Mouse (Mus musculus): ENCODE measurements around the gene Grhl1. TPM values are rescaled to one million over a fixed set of nuclear protein-coding genes. Genes with fewer than 3 reads are reported as not detected.

Grhl1 gene
- polyA plus RNA-seq, 1 experiment from 2014 or later = 0.42 TPM

DNA sequence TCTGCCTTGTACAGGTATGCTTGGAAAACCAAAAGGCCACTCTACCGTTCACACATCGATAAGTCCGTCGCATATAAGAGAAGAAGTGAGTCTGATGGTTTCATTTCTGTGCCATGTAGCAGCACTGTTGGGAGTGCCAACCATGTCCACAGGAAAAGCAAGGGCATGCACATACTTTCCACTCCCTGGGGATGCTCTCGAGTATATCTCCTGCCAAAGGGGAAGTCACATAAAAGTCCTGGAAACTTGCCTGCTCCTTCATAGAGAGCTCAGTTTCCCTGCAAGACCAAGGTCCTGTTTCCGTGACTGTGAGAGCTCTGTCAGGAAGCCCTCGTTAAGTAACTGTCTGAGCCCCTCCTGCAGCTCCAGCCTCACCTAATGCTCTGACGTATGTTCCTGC is 16.1 kb upstream of the Grhl1 start:
- H3K27ac ChIP-seq (ENCODE audit: low read length) = no peak overlapping the region
- no peaks in the 10 kb centered on the region for H3K4me1 ChIP-seq (ENCODE audit: control insufficient read depth, low read depth, low read length)
- H3K4me2 ChIP-seq (ENCODE audit: low read depth, low read length) = no peak overlapping the region
- H3K4me3 ChIP-seq (ENCODE audit: low read depth, low read length) = no peak overlapping the region
- H3K9me3 ChIP-seq (replicated peaks; ENCODE audit: control insufficient read depth, low read length) = no peaks in the 10 kb centered on the region
- H3K36me3 ChIP-seq (ENCODE audit: control insufficient read depth, insufficient read depth) = no peaks in the 10 kb centered on the region
- no peak overlapping the region for H3K9ac ChIP-seq (ENCODE audit: low read depth, low read length)
- 68% methylated on average over 8 of the region's 8 CpGs for WGBS (ENCODE audit: insufficient replicate concordance)
- no peaks in the 10 kb centered on the region for H3K27me3 ChIP-seq (ENCODE audit: control insufficient read depth, insufficient read depth, low read depth, low read length)
- no peak for ATAC-seq (ENCODE audit: low read depth)

GRCm38 (mm10) chr12:24563395-24563960 is 8.6 kb upstream of the Grhl1 start:
- WGBS (ENCODE audit: insufficient replicate concordance) = 53% methylated on average over 7 of the region's 7 CpGs
- H3K4me1 ChIP-seq (ENCODE audit: control insufficient read depth, low read depth, low read length) = no peaks in the 10 kb centered on the region
- no peak overlapping the region for H3K4me2 ChIP-seq (ENCODE audit: low read depth, low read length)
- H3K36me3 ChIP-seq (ENCODE audit: control insufficient read depth, insufficient read depth) = no peaks in the 10 kb centered on the region
- peaks cover 2% of the 10 kb centered on the region; the same call in 1 of the 2 replicates for H3K27me3 ChIP-seq (ENCODE audit: control insufficient read depth, insufficient read depth, low read depth, low read length)
- no peak for ATAC-seq (ENCODE audit: low read depth)
- no peak overlapping the region for H3K4me3 ChIP-seq (ENCODE audit: low read depth, low read length)
- H3K9me3 ChIP-seq (replicated peaks; ENCODE audit: control insufficient read depth, low read length) = no peaks in the 10 kb centered on the region
- no peak overlapping the region for H3K27ac ChIP-seq (ENCODE audit: low read length)
- no peak overlapping the region for H3K9ac ChIP-seq (ENCODE audit: low read depth, low read length)

DNA sequence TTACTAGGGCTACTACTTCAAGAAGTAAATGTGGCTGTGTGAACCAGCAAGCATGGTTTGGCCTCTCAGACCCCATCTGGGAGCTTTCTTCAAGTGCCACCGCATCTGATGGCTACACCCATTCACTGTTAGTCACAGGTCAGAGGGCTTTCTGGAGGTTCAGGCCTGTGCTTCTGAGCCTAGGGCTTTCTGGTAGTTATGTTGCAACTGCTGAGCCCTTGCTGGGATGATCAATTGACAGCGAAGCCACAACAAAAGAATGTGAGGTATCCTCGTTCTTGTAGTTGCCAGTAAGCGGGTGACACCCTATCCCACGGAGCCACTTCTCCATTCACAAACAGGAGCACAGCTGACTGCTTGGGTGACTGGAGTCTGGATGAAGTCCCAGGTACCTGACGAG is 6.8 kb upstream of the Grhl1 start:
- no peak for ATAC-seq (ENCODE audit: low read depth)
- 61% methylated on average over 6 of the region's 6 CpGs for WGBS (ENCODE audit: insufficient replicate concordance)
- no peak overlapping the region for H3K9ac ChIP-seq (ENCODE audit: low read depth, low read length)
- H3K27me3 ChIP-seq (ENCODE audit: control insufficient read depth, insufficient read depth, low read depth, low read length) = peaks cover 2% of the 10 kb centered on the region; the same call in 1 of the 2 replicates
- H3K4me2 ChIP-seq (ENCODE audit: low read depth, low read length) = no peak overlapping the region
- no peaks in the 10 kb centered on the region for H3K9me3 ChIP-seq (replicated peaks; ENCODE audit: control insufficient read depth, low read length)
- H3K4me3 ChIP-seq (ENCODE audit: low read depth, low read length) = no peak overlapping the region
- no peaks in the 10 kb centered on the region for H3K36me3 ChIP-seq (ENCODE audit: control insufficient read depth, insufficient read depth)
- no peak overlapping the region for H3K27ac ChIP-seq (ENCODE audit: low read length)
- no peaks in the 10 kb centered on the region for H3K4me1 ChIP-seq (ENCODE audit: control insufficient read depth, low read depth, low read length)

GRCm38 (mm10) chr12:24567606-24568005 is 4.5 kb upstream of the Grhl1 start:
- H3K4me1 ChIP-seq (ENCODE audit: control insufficient read depth, low read depth, low read length) = peaks cover 9% of the 10 kb centered on the region
- no peak for ATAC-seq (ENCODE audit: low read depth)
- WGBS (ENCODE audit: insufficient replicate concordance) = 67% methylated on average over 3 of the region's 3 CpGs

GRCm38 (mm10) chr12:24572421-24573274 is 565 bp downstream of the Grhl1 start:
- ATAC-seq (ENCODE audit: low read depth) = peak; percentile 14
- peak overlapping the region; percentile 99 for H3K4me2 ChIP-seq (ENCODE audit: low read depth, low read length)
- 6% methylated on average over 37 of the region's 48 CpGs for WGBS (ENCODE audit: insufficient replicate concordance)
- H3K9ac ChIP-seq (ENCODE audit: low read depth, low read length) = peak overlapping the region; percentile 74
- H3K4me3 ChIP-seq (ENCODE audit: low read depth, low read length) = peak overlapping the region; percentile 73
- no peaks in the 10 kb centered on the region for H3K9me3 ChIP-seq (replicated peaks; ENCODE audit: control insufficient read depth, low read length)
- peaks cover 11% of the 10 kb centered on the region for H3K4me1 ChIP-seq (ENCODE audit: control insufficient read depth, low read depth, low read length)
- H3K36me3 ChIP-seq (ENCODE audit: control insufficient read depth, insufficient read depth) = no peaks in the 10 kb centered on the region
- H3K27me3 ChIP-seq (ENCODE audit: control insufficient read depth, insufficient read depth, low read depth, low read length) = peaks cover 44% of the 10 kb centered on the region
- no peak overlapping the region for H3K27ac ChIP-seq (ENCODE audit: low read length)

More at GRCm38 (mm10) chr12:24567606-24568005, 4.5 kb upstream of the Grhl1 start:
- no peak overlapping the region for H3K4me3 ChIP-seq (ENCODE audit: low read depth, low read length)
- H3K9ac ChIP-seq (ENCODE audit: low read depth, low read length) = no peak overlapping the region
- peaks cover 23% of the 10 kb centered on the region for H3K27me3 ChIP-seq (ENCODE audit: control insufficient read depth, insufficient read depth, low read depth, low read length)
- no peak overlapping the region for H3K4me2 ChIP-seq (ENCODE audit: low read depth, low read length)
- H3K27ac ChIP-seq (ENCODE audit: low read length) = no peak overlapping the region
- no peaks in the 10 kb centered on the region for H3K9me3 ChIP-seq (replicated peaks; ENCODE audit: control insufficient read depth, low read length)
- no peaks in the 10 kb centered on the region for H3K36me3 ChIP-seq (ENCODE audit: control insufficient read depth, insufficient read depth)

- 63% methylated on average over 3 of the region's 3 CpGs for WGBS (ENCODE audit: insufficient replicate concordance)
- no peak overlapping the region for H3K27ac ChIP-seq (ENCODE audit: low read length)
- H3K36me3 ChIP-seq (ENCODE audit: control insufficient read depth, insufficient read depth) = no peaks in the 10 kb centered on the region
- H3K27me3 ChIP-seq (ENCODE audit: control insufficient read depth, insufficient read depth, low read depth, low read length) = peaks cover 44% of the 10 kb centered on the region
- peak overlapping the region; percentile 73 for H3K4me3 ChIP-seq (ENCODE audit: low read depth, low read length)
- H3K9me3 ChIP-seq (replicated peaks; ENCODE audit: control insufficient read depth, low read length) = no peaks in the 10 kb centered on the region
- H3K4me1 ChIP-seq (ENCODE audit: control insufficient read depth, low read depth, low read length) = peaks cover 11% of the 10 kb centered on the region
- H3K4me2 ChIP-seq (ENCODE audit: low read depth, low read length) = peak overlapping the region; percentile 99
- no peak for ATAC-seq (ENCODE audit: low read depth)
- H3K9ac ChIP-seq (ENCODE audit: low read depth, low read length) = no peak overlapping the region
Measured at GRCm38 (mm10) chr12:24573275-24573580, 1.1 kb downstream of the Grhl1 start.

- no peak overlapping the region for H3K4me2 ChIP-seq (ENCODE audit: low read depth, low read length)
- H3K4me3 ChIP-seq (ENCODE audit: low read depth, low read length) = no peak overlapping the region
- peaks cover 44% of the 10 kb centered on the region for H3K27me3 ChIP-seq (ENCODE audit: control insufficient read depth, insufficient read depth, low read depth, low read length)
- H3K36me3 ChIP-seq (ENCODE audit: control insufficient read depth, insufficient read depth) = no peaks in the 10 kb centered on the region
- ATAC-seq (ENCODE audit: low read depth) = no peak
- H3K9ac ChIP-seq (ENCODE audit: low read depth, low read length) = no peak overlapping the region
- H3K4me1 ChIP-seq (ENCODE audit: control insufficient read depth, low read depth, low read length) = peaks cover 11% of the 10 kb centered on the region
- H3K9me3 ChIP-seq (replicated peaks; ENCODE audit: control insufficient read depth, low read length) = no peaks in the 10 kb centered on the region
- whole genome bisulfite sequencing (ENCODE audit: insufficient replicate concordance) = 27% methylated on average over 7 of the region's 7 CpGs
- H3K27ac ChIP-seq (ENCODE audit: low read length) = no peak overlapping the region
Measured at GRCm38 (mm10) chr12:24574870-24575269, 2.8 kb downstream of the Grhl1 start.

GRCm38 (mm10) chr12:24580452-24580851 is 8.4 kb downstream of the Grhl1 start:
- H3K9me3 ChIP-seq (replicated peaks; ENCODE audit: control insufficient read depth, low read length) = no peaks in the 10 kb centered on the region
- peak overlapping the region; percentile 39; the same call in 1 of the 2 replicates for H3K4me2 ChIP-seq (ENCODE audit: low read depth, low read length)
- H3K27ac ChIP-seq (ENCODE audit: low read length) = no peak overlapping the region; the same call in 1 of the 2 replicates
- peak; percentile 68 for ATAC-seq (ENCODE audit: low read depth)
- H3K4me1 ChIP-seq (ENCODE audit: control insufficient read depth, low read depth, low read length) = peaks cover 17% of the 10 kb centered on the region
- WGBS (ENCODE audit: insufficient replicate concordance) = 41% methylated on average over 1 of the region's 1 CpGs
- H3K36me3 ChIP-seq (ENCODE audit: control insufficient read depth, insufficient read depth) = no peaks in the 10 kb centered on the region
- H3K4me3 ChIP-seq (ENCODE audit: low read depth, low read length) = no peak overlapping the region
- peaks cover 2% of the 10 kb centered on the region; the same call in 1 of the 2 replicates for H3K27me3 ChIP-seq (ENCODE audit: control insufficient read depth, insufficient read depth, low read depth, low read length)
- H3K9ac ChIP-seq (ENCODE audit: low read depth, low read length) = no peak overlapping the region

- 54% methylated on average over 14 of the region's 14 CpGs for WGBS (ENCODE audit: insufficient replicate concordance)
- peak; percentile 83 for ATAC-seq (ENCODE audit: low read depth)
- Histone ChIP-seq H3K27ac (ENCODE audit: low read length) (peak overlapping the region; percentile 52), H3K36me3 (ENCODE audit: control insufficient read depth, insufficient read depth) (no peaks in the 10 kb centered on the region), H3K27me3 (ENCODE audit: control insufficient read depth, insufficient read depth, low read depth, low read length) (no peaks in the 10 kb centered on the region), H3K4me1 (ENCODE audit: control insufficient read depth, low read depth, low read length) (peaks cover 17% of the 10 kb centered on the region), H3K4me3 (ENCODE audit: low read depth, low read length) (no peak overlapping the region), H3K4me2 (ENCODE audit: low read depth, low read length) (peak overlapping the region; percentile 39), H3K9ac (ENCODE audit: low read depth, low read length) (no peak overlapping the region), H3K9me3 (replicated peaks; ENCODE audit: control insufficient read depth, low read length) (no peaks in the 10 kb centered on the region)
Measured at GRCm38 (mm10) chr12:24580996-24581683, 9.1 kb downstream of the Grhl1 start.
